ENCODE assay signal across 8 mouse cellular contexts in the genomic region with DNA sequence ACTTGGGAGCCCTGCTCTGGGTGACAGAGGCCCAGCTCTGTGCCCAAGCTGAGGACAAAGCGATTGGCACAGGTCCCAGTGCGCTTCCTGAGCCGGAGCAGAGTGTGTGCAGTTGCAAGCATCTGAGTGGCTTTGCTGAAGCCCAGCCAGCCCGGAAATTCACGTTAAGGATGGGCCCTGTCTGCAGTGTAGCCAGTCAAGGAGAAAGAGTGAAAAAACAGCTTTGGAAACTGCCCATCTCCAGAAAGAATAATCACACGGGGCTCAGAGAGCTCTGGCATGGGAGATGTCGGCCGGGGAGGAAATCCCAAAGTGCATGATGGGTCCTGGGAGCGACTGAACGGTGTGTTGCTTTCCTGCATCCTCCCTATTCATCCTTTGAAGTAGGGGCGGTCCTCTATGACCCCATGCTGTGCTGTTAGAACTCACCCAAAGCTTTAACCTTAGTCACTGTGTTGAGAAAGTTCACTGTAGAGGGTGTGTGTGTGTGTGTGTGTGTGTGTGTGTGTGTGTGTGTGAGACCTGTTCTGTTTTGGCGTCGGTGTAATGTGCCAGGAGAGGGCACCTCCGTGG. TPM values are rescaled to one million over a fixed set of nuclear protein-coding genes. Genes with fewer than 3 reads are reported as not detected.
DNase-seq lines count a peak whose midpoint lies in the region; ATAC-seq and TF ChIP-seq lines count a peak whose summit lies in the region.

No protein-coding gene starts in this region.

- peak overlapping the region; percentile 45 for H3K4me2 ChIP-seq in forebrain, embryonic 16.5 days (ENCODE audit: low read length)
- peak overlapping the region; percentile 48 for H3K4me2 ChIP-seq in lung, postnatal 0 days (replicated peaks; ENCODE audit: low read depth, low read length)

- peak; percentile 79 for DNase-seq in Muller cell, postnatal 12 days (ENCODE audit: inconsistent ontology term)
- DNase-seq in cerebellum, adult 11 months, result peak; percentile 9
- DNase-seq in heart, postnatal 25 days (ENCODE audit: low spot score), result peak; percentile 24
- DNase-seq in layer of hippocampus, adult 2 months (ENCODE audit: low spot score in 2 of 2), result peak; percentile 37 to 38
- peak; percentile 80 for DNase-seq in lung, postnatal 0 days (ENCODE audit: low spot score)
- peak; percentile 90 for DNase-seq in retina, postnatal 1 day
- no peak for DNase-seq in c-Kit-positive CD71-positive TER-119-positive erythroid progenitor cells, embryonic 14.5 days (ENCODE audit: low spot score)

- H3K27me3 ChIP-seq in forebrain, embryonic 16.5 days (replicated peaks; ENCODE audit: control insufficient read depth, insufficient read depth, low read length), result no peaks in the 10 kb centered on the region
- H3K27me3 ChIP-seq in lung, postnatal 0 days (replicated peaks; ENCODE audit: insufficient read depth, low read length), result no peaks in the 10 kb centered on the region

- H3K4me1 ChIP-seq in forebrain, embryonic 16.5 days (replicated peaks; ENCODE audit: control insufficient read depth, insufficient read depth, low read length), result peaks cover 7% of the 10 kb centered on the region
- H3K4me1 ChIP-seq in lung, postnatal 0 days (ENCODE audit: insufficient read depth, low read depth, low read length), result peaks cover 4% of the 10 kb centered on the region; the same call in 1 of the 2 replicates

- no peak for TF ChIP-seq CTCF in layer of hippocampus, adult 2 months (conservative IDR thresholded peaks at IDR 0.05)
- TF ChIP-seq CTCF in lung, postnatal 0 days (IDR thresholded peaks at IDR 0.05), result no peak

- TF ChIP-seq EP300 in lung, postnatal 0 days (IDR thresholded peaks at IDR 0.05), result no peak

- WGBS in forebrain, embryonic 16.5 days, result 8% methylated on average over 14 of the region's 14 CpGs
- 27% methylated on average over 14 of the region's 14 CpGs for WGBS in lung, postnatal 0 days

- peak; percentile 97 for ATAC-seq in forebrain, embryonic 16.5 days
- ATAC-seq in lung, postnatal 0 days, result peak; percentile 93

- peak overlapping the region; percentile 62 for H3K27ac ChIP-seq in forebrain, embryonic 16.5 days (ENCODE audit: low read length)
- H3K27ac ChIP-seq in layer of hippocampus, adult 2 months, result peak overlapping the region; percentile 75
- H3K27ac ChIP-seq in lung, postnatal 0 days (ENCODE audit: low read length), result peak overlapping the region; percentile 17; the same call in 1 of the 2 replicates

- no peaks in the 10 kb centered on the region for H3K9me3 ChIP-seq in forebrain, embryonic 16.5 days (ENCODE audit: control insufficient read depth, low read length)
- H3K9me3 ChIP-seq in lung, postnatal 0 days (ENCODE audit: low read length), result no peaks in the 10 kb centered on the region

- no peaks in the 10 kb centered on the region for H3K36me3 ChIP-seq in forebrain, embryonic 16.5 days (ENCODE audit: control insufficient read depth, insufficient read depth)
- H3K36me3 ChIP-seq in lung, postnatal 0 days (ENCODE audit: insufficient read depth, low read length), result no peaks in the 10 kb centered on the region

- peak overlapping the region; percentile 36 for H3K9ac ChIP-seq in forebrain, embryonic 16.5 days (replicated peaks; ENCODE audit: low read depth, low read length)
- H3K9ac ChIP-seq in lung, postnatal 0 days (replicated peaks; ENCODE audit: low read depth), result no peak overlapping the region

- peak overlapping the region; percentile 15 for H3K4me3 ChIP-seq in forebrain, embryonic 16.5 days (replicated peaks; ENCODE audit: low read length)
- peak overlapping the region; percentile 46 for H3K4me3 ChIP-seq in layer of hippocampus, adult 2 months
- H3K4me3 ChIP-seq in lung, postnatal 0 days (ENCODE audit: low read depth, low read length), result peak overlapping the region; percentile 23

- intact Hi-C loops in heart, postnatal 25 days (cut with DNase I), result no loop called here

RNA-seq across cellular contexts. Expression of a gene that starts 5.5 kb away (rescaled TPM):
- polyA plus RNA-seq in forebrain, embryonic 16.5 days (2015; fragmentation: Nextera tagmentation; extraction: Ambion mirVana), result 0.23 and 0.39 TPM in 2 replicates
- total RNA-seq in heart, postnatal 25 days (2021), result 1 to 10 TPM in 1 of 2 experiments, under 1 TPM in 1; 0.57 to 1.1 TPM
- 1 to 10 TPM; 2.1 to 2.4 TPM for total RNA-seq in layer of hippocampus, adult 2 months (2021)
- 0.67 and 0.96 TPM in 2 replicates for polyA plus RNA-seq in lung, postnatal 0 days (2015; fragmentation: Nextera tagmentation; extraction: Ambion mirVana)

Comparison
In these comparisons a context has a peak if more than half of its experiments do, and no peak if none do; other contexts are left out.
1. H3K27ac ChIP-seq: peak in every context shown above with its lines; median percentile 75 in layer of hippocampus, adult 2 months; 62 in forebrain, embryonic 16.5 days; 17 in lung, postnatal 0 days.